Mouse (Mus musculus): ENCODE measurements around the gene Csta1. TPM values are rescaled to one million over a fixed set of nuclear protein-coding genes. Genes with fewer than 3 reads are reported as not detected.

Gene Csta1
- not detected for total RNA-seq (2023)

GRCm38 (mm10) chr16:36131141-36131540 lies at the start of gene Csta1:
Gene Csta1, minus strand, starts transcription at chr16:36131241.

GRCm38 (mm10) chr16:36156402-36156975 lies 25.4 kb upstream of the Csta1 start, which contains the start of gene Stfa2l1:
Gene Stfa2l1, plus strand, starts transcription at chr16:36156811.

GRCm38 (mm10) chr16:36071450-36072379 lies 59.3 kb downstream of the Csta1 start, which contains the start of the genes Fam162a and Ccdc58:
Gene Fam162a, minus strand, starts transcription at chr16:36071594.
Gene Ccdc58, plus strand, starts transcription at chr16:36071685.

Other genes starting within 250 kb of the Csta1 start
- gene Parp9, start 192.8 kb downstream of the Csta1 start, total RNA-seq (2023), result 51.8 TPM
- gene Dtx3l, start 192.1 kb downstream of the Csta1 start, total RNA-seq (2023), result 52.8 TPM
- gene Kpna1, start 152.5 kb downstream of the Csta1 start, total RNA-seq (2023), result 106 TPM
- gene Wdr5b, start 90.1 kb downstream of the Csta1 start, total RNA-seq (2023), result 8.2 TPM
- 31.2 TPM for gene Fam162a, start 59.6 kb downstream of the Csta1 start, total RNA-seq (2023)
- gene Ccdc58, start 59.6 kb downstream of the Csta1 start, total RNA-seq (2023), result 37.6 TPM
- not detected for gene Stfa2l1, start 25.6 kb upstream of the Csta1 start, total RNA-seq (2023)
- not detected for gene Gm5483, start 53.0 kb upstream of the Csta1 start, total RNA-seq (2023)
- gene Gm5416, start 79.2 kb upstream of the Csta1 start, total RNA-seq (2023), result not detected
- gene 2010005H15Rik, start 90.2 kb upstream of the Csta1 start, total RNA-seq (2023), result not detected
- gene Stfa1, start 145.7 kb upstream of the Csta1 start, total RNA-seq (2023), result not detected
- gene BC117090, start 203.1 kb upstream of the Csta1 start, total RNA-seq (2023), result not detected
- gene BC100530, start 236.5 kb upstream of the Csta1 start, total RNA-seq (2023), result not detected

Data from CD8-positive naive resting alpha-beta T cell, adult 57 days (primary cell).